ENCODE assay signal across 14 mouse cellular contexts in genomic region chr7:139851098-139851497, GRCm38 (mm10). TPM values are rescaled to one million over a fixed set of nuclear protein-coding genes. Genes with fewer than 3 reads are reported as not detected.
DNase-seq lines count a peak whose midpoint lies in the region; ATAC-seq and TF ChIP-seq lines count a peak whose summit lies in the region.
"Had no signal": no experiment of that assay in that cellular context is flagged by ENCODE, and none has a peak within 500 bp of the region (broad histone marks: within the 10 kb centered on the region; RNA-seq: fewer than 3 reads in every experiment).

No protein-coding gene starts in this region.

- no peaks in the 10 kb centered on the region for H3K9me3 ChIP-seq in neural tube, embryonic 12.5 days
- no peaks in the 10 kb centered on the region for H3K9me3 ChIP-seq in hindbrain, embryonic 13.5 days
- H3K9me3 ChIP-seq in midbrain, embryonic 12.5 days, result no peaks in the 10 kb centered on the region
- H3K9me3 ChIP-seq in liver, postnatal 0 days (ENCODE audit: low read length), result no peaks in the 10 kb centered on the region
- H3K9me3 ChIP-seq: limb, embryonic 13.5 days; lung, embryonic 15.5 days had no signal

- DNase-seq in neural tube, embryonic 10.5 days (ENCODE audit: extremely low spot score, low spot score), result no peak
- peak; percentile 63 for DNase-seq in right cerebral cortex, postnatal 25 days
- DNase-seq in heart, postnatal 36 days, result no peak
- no peak for DNase-seq in liver, postnatal 0 days
- DNase-seq in c-Kit-positive CD71-positive TER-119-positive erythroid progenitor cells, embryonic 14.5 days (ENCODE audit: low spot score), result no peak
- DNase-seq: heart, adult 2 months; kidney, postnatal 14 days had no signal

- 0 out of 2 replicates have a peak, but pooled peaks cover 2% of the 10 kb centered on the region for H3K36me3 ChIP-seq in neural tube, embryonic 12.5 days
- H3K36me3 ChIP-seq in hindbrain, embryonic 13.5 days, result no peaks in the 10 kb centered on the region
- 0 out of 2 replicates have a peak, but pooled peaks cover 21% of the 10 kb centered on the region for H3K36me3 ChIP-seq in midbrain, embryonic 12.5 days
- H3K36me3 ChIP-seq in liver, postnatal 0 days (replicated peaks; ENCODE audit: insufficient read depth, low read length), result no peaks in the 10 kb centered on the region
- H3K36me3 ChIP-seq: limb, embryonic 13.5 days; lung, embryonic 15.5 days had no signal

- peaks cover 20% of the 10 kb centered on the region for H3K4me1 ChIP-seq in neural tube, embryonic 12.5 days
- H3K4me1 ChIP-seq in hindbrain, embryonic 13.5 days (replicated peaks), result peaks cover 33% of the 10 kb centered on the region
- H3K4me1 ChIP-seq in midbrain, embryonic 12.5 days, result peaks cover 26% of the 10 kb centered on the region
- no peaks in the 10 kb centered on the region for H3K4me1 ChIP-seq in liver, postnatal 0 days (ENCODE audit: insufficient read depth)
- H3K4me1 ChIP-seq: lung, embryonic 15.5 days had no signal

- no peak overlapping the region for H3K27ac ChIP-seq in neural tube, embryonic 12.5 days
- peak overlapping the region; percentile 87 for H3K27ac ChIP-seq in hindbrain, embryonic 13.5 days
- H3K27ac ChIP-seq in midbrain, embryonic 12.5 days (replicated peaks), result peak overlapping the region; percentile 39; the same call in 1 of the 2 replicates
- no peak overlapping the region for H3K27ac ChIP-seq in liver, postnatal 0 days (ENCODE audit: low read depth)
- H3K27ac ChIP-seq: heart, adult 2 months; limb, embryonic 13.5 days; lung, embryonic 15.5 days had no signal

- TF ChIP-seq CTCF in liver, postnatal 0 days (IDR thresholded peaks at IDR 0.05; ENCODE audit: low read depth), result no peak

- H3K9ac ChIP-seq in neural tube, embryonic 12.5 days, result no peak overlapping the region
- H3K9ac ChIP-seq in hindbrain, embryonic 13.5 days, result no peak overlapping the region
- H3K9ac ChIP-seq in midbrain, embryonic 12.5 days (replicated peaks), result no peak overlapping the region
- H3K9ac ChIP-seq in liver, postnatal 0 days (replicated peaks), result no peak overlapping the region
- H3K9ac ChIP-seq: limb, embryonic 13.5 days; lung, embryonic 15.5 days had no signal

- H3K27me3 ChIP-seq in neural tube, embryonic 12.5 days (replicated peaks), result no peaks in the 10 kb centered on the region; the same call in 1 of the 2 replicates
- no peaks in the 10 kb centered on the region for H3K27me3 ChIP-seq in hindbrain, embryonic 13.5 days
- no peaks in the 10 kb centered on the region for H3K27me3 ChIP-seq in midbrain, embryonic 12.5 days
- no peaks in the 10 kb centered on the region for H3K27me3 ChIP-seq in liver, postnatal 0 days (ENCODE audit: insufficient read depth, low read length)
- H3K27me3 ChIP-seq: CH12.LX; limb, embryonic 13.5 days; lung, embryonic 15.5 days had no signal

- intact Hi-C loops in heart, postnatal 36 days (cut with DNase I), result no loop called here

- WGBS in neural tube, embryonic 12.5 days, result 44% methylated on average over 6 of the region's 6 CpGs
- 36% methylated on average over 6 of the region's 6 CpGs for WGBS in hindbrain, embryonic 13.5 days
- 50% methylated on average over 6 of the region's 6 CpGs for WGBS in midbrain, embryonic 12.5 days
- WGBS in liver, postnatal 0 days (ENCODE audit: insufficient replicate concordance), result 67% methylated on average over 6 of the region's 6 CpGs

- no peak overlapping the region for H3K4me2 ChIP-seq in neural tube, embryonic 12.5 days (replicated peaks)
- H3K4me2 ChIP-seq in hindbrain, embryonic 13.5 days, result no peak overlapping the region
- H3K4me2 ChIP-seq in midbrain, embryonic 12.5 days (replicated peaks), result no peak overlapping the region
- no peak overlapping the region for H3K4me2 ChIP-seq in liver, postnatal 0 days (ENCODE audit: low read depth, low read length)
- H3K4me2 ChIP-seq: limb, embryonic 13.5 days; lung, embryonic 15.5 days had no signal

- TF ChIP-seq EP300 in liver, postnatal 0 days (IDR thresholded peaks at IDR 0.05; ENCODE audit: low read depth), result no peak

- no peak overlapping the region for H3K4me3 ChIP-seq in neural tube, embryonic 12.5 days
- no peak overlapping the region for H3K4me3 ChIP-seq in hindbrain, embryonic 13.5 days
- H3K4me3 ChIP-seq in midbrain, embryonic 12.5 days, result no peak overlapping the region
- no peak overlapping the region for H3K4me3 ChIP-seq in liver, postnatal 0 days (ENCODE audit: low read depth, low read length)
- H3K4me3 ChIP-seq: heart, adult 2 months; limb, embryonic 13.5 days; lung, embryonic 15.5 days had no signal

- peak; percentile 46 for ATAC-seq in neural tube, embryonic 12.5 days (ENCODE audit: low FRiP score, low read depth)
- ATAC-seq in hindbrain, embryonic 13.5 days (ENCODE audit: low FRiP score), result peak; percentile 66
- peak; percentile 42; the same call in 1 of the 2 replicates for ATAC-seq in midbrain, embryonic 12.5 days (ENCODE audit: low FRiP score, low read depth)
- no peak for ATAC-seq in liver, postnatal 0 days

RNA-seq across cellular contexts. Expression of gene Adgra1, which starts 17.1 kb away (rescaled TPM):
- 20.0 and 21.0 TPM in 2 replicates for polyA plus RNA-seq in neural tube, embryonic 12.5 days (2016; fragmentation: Nextera tagmentation; extraction: Ambion mirVana)
- 27.5 and 33.0 TPM in 2 replicates for polyA plus RNA-seq in hindbrain, embryonic 13.5 days (2015; fragmentation: Nextera tagmentation; extraction: Ambion mirVana)
- polyA plus RNA-seq in midbrain, embryonic 12.5 days (2016; fragmentation: Nextera tagmentation; extraction: Ambion mirVana), result 27.0 and 30.3 TPM in 2 replicates
- not detected for total RNA-seq in heart, postnatal 36 days (2021)
- polyA plus RNA-seq in liver, postnatal 0 days (2015; fragmentation: Nextera tagmentation; extraction: Ambion mirVana), result not detected in 2 replicates
- total RNA-seq: CH12.LX; common myeloid progenitor, adult 5-6 weeks had no signal
- polyA plus RNA-seq: lung, embryonic 15.5 days had no signal

RNA-seq across cellular contexts. Expression of gene Kndc1, which starts 43.4 kb away (rescaled TPM):
- 2.7 and 3.1 TPM in 2 replicates for polyA plus RNA-seq in neural tube, embryonic 12.5 days (2016; fragmentation: Nextera tagmentation; extraction: Ambion mirVana)
- 8.3 and 10.0 TPM in 2 replicates for polyA plus RNA-seq in hindbrain, embryonic 13.5 days (2015; fragmentation: Nextera tagmentation; extraction: Ambion mirVana)
- 1.2 and 1.5 TPM in 2 replicates for polyA plus RNA-seq in midbrain, embryonic 12.5 days (2016; fragmentation: Nextera tagmentation; extraction: Ambion mirVana)
- not detected for total RNA-seq in heart, postnatal 36 days (2021)
- not detected in 2 replicates for polyA plus RNA-seq in liver, postnatal 0 days (2015; fragmentation: Nextera tagmentation; extraction: Ambion mirVana)
- total RNA-seq: common myeloid progenitor, adult 5-6 weeks; heart, adult 2 months had no signal

Comparison
In these comparisons a context has a peak if more than half of its experiments do, and no peak if none do; other contexts are left out.
1. H3K27ac ChIP-seq: peak in hindbrain, embryonic 13.5 days (single experiment) and midbrain, embryonic 12.5 days (single experiment); none in neural tube, embryonic 12.5 days (single experiment) and liver, postnatal 0 days (single experiment).
2. RNA of gene Adgra1, which starts 17.1 kb away (polyA plus RNA-seq): 27.0 to 30.3 TPM in midbrain, embryonic 12.5 days, 27.5 to 33.0 TPM in hindbrain, embryonic 13.5 days and 20.0 to 21.0 TPM in neural tube, embryonic 12.5 days; not detected in liver, postnatal 0 days; every median in the first group is over 10 times any median in the second.